Mouse (Mus musculus) spleen, adult 2 months (tissue): Measurements from ENCODE around the gene Galnt2. TPM values are rescaled to one million over a fixed set of nuclear protein-coding genes. Genes with fewer than 3 reads are reported as not detected.

Experiments
- DNase-seq, 2 experiments: peaks; one replicate each; pipeline versions ENCODE4 v3.0.0 to v3.0.0-alpha.2; 2012 to 2021; ENCODE audit warnings: low spot score in 2 of 2, low read depth in 1 of 2
- H3K27ac ChIP-seq: fragments of 200-500 bp; 2 replicates; pipeline ENCODE4 v1.5.1; 2012; ENCODE audit warnings: low read length, inconsistent platforms; ENCODE audit not compliant: insufficient read depth
- H3K27me3 ChIP-seq: fragments of 200-500 bp; 2 replicates; pipeline ENCODE4 v1.6.1; 2012; ENCODE audit warnings: mild to moderate bottlenecking, moderate library complexity, low read length, inconsistent platforms; ENCODE audit not compliant: control insufficient read depth, insufficient read depth
- H3K36me3 ChIP-seq: fragments of 200-500 bp; 2 replicates; pipeline ENCODE4 v1.6.1; 2012; ENCODE audit warnings: mild to moderate bottlenecking, low read length, inconsistent platforms; ENCODE audit not compliant: control insufficient read depth, insufficient read depth
- H3K4me1 ChIP-seq: fragments of 200-500 bp; 2 replicates; pipeline ENCODE4 v1.6.1; 2011; ENCODE audit warnings: inconsistent platforms; ENCODE audit not compliant: control insufficient read depth, insufficient read depth, insufficient read length
- H3K4me3 ChIP-seq: fragments of 200-500 bp; 2 replicates; pipeline ENCODE4 v1.5.1; 2011; ENCODE audit warnings: mild to moderate bottlenecking, inconsistent platforms; ENCODE audit not compliant: insufficient read depth, insufficient read length; ENCODE audit errors: extremely low read depth
- CTCF ChIP-seq: fragments of 200-500 bp; IDR thresholded peaks from 2 replicates; pipeline ENCODE4 v1.5.1; 2011; ENCODE audit warnings: mild to moderate bottlenecking, inconsistent platforms; ENCODE audit not compliant: insufficient read depth, insufficient read length, insufficient replicate concordance; ENCODE audit errors: extremely low read depth
- POLR2A ChIP-seq: fragments of 200-500 bp; IDR thresholded peaks from 2 replicates; pipeline ENCODE4 v1.6.1; 2011; ENCODE audit warnings: low read depth, low read length, inconsistent platforms
- WGBS: fragments of 180-500 bp; shearing (Covaris S2); methylation state at CpG from one replicate; pipeline ENCODE4 v1.1.7; 2018; 5-methylcytosine and 5-hydroxymethylcytosine counted together
- polyA plus RNA-seq: library from polyadenylated mRNA; depleted of rRNA; stranded (reverse); fragments of >200 nt; gene quantifications from 2 replicates; pipeline ENCODE4 v1.2.3, GENCODE M21; 2012

Gene Galnt2
- polyA plus RNA-seq, 1 experiment: 9.4 TPM

- WGBS: 54% methylated on average over 9 of the region's 9 CpGs
- Histone ChIP-seq H3K4me1 (peaks cover 26% of the 10 kb centered on the region), H3K4me3 (no peak overlapping the region), H3K27ac (no peak overlapping the region; the same call in 1 of the 2 replicates), H3K27me3 (no peaks in the 10 kb centered on the region), H3K36me3 (no peaks in the 10 kb centered on the region)
- TF ChIP-seq CTCF (no peak), POLR2A (no peak)
- no peak for DNase-seq
Observed at GRCm38 (mm10) chr8:124256841-124257240, 25.6 kb downstream of the Galnt2 start.

- WGBS: 32% methylated on average over 10 of the region's 10 CpGs
- Histone ChIP-seq H3K36me3 (no peaks in the 10 kb centered on the region), H3K27ac (no peak overlapping the region; the same call in 1 of the 2 replicates), H3K4me1 (peaks cover 24% of the 10 kb centered on the region), H3K27me3 (no peaks in the 10 kb centered on the region), H3K4me3 (no peak overlapping the region)
- TF ChIP-seq CTCF: no peak
- no peak for DNase-seq
Observed at GRCm38 (mm10) chr8:124257363-124257762, 26.2 kb downstream of the Galnt2 start.

DNA sequence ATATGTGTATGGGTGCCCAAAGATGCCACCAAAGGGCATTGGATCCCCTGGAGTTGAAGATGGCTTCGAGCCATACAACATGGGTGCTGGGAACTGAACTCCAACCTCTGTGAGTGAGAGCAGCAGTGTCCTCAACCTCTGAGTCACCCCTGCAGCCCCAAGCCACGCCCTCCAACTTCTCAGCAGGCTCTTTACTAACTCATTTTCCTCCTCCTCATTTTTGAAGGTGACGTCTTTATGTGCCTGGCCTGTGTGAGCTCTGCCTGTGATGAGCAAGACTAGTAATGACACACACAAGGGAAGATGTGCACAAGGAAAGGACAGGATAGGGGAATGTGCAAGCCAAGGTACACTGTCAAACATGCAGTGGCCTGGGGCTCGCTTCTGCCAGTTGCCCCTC, 28.0 kb downstream of the Galnt2 start:
- no peaks in the 10 kb centered on the region for H3K27me3 ChIP-seq
- no peak for DNase-seq
- 80% methylated on average over 4 of the region's 4 CpGs for WGBS
- TF ChIP-seq CTCF: no peak
- no peak for TF ChIP-seq POLR2A
- H3K4me3 ChIP-seq: no peak overlapping the region
- peaks cover 23% of the 10 kb centered on the region; the same call in 1 of the 2 replicates for H3K4me1 ChIP-seq
- H3K27ac ChIP-seq: no peak overlapping the region
- no peaks in the 10 kb centered on the region for H3K36me3 ChIP-seq

GRCm38 (mm10) chr8:124259925-124260324, 28.7 kb downstream of the Galnt2 start:
- Histone ChIP-seq H3K4me1 (peaks cover 30% of the 10 kb centered on the region), H3K36me3 (no peaks in the 10 kb centered on the region), H3K4me3 (no peak overlapping the region), H3K27me3 (no peaks in the 10 kb centered on the region), H3K27ac (no peak overlapping the region)
- TF ChIP-seq POLR2A (no peak), CTCF (no peak)
- WGBS: 53% methylated on average over 7 of the region's 7 CpGs
- DNase-seq: no peak

- Histone ChIP-seq H3K4me1 (peaks cover 33% of the 10 kb centered on the region), H3K27ac (no peak overlapping the region), H3K27me3 (no peaks in the 10 kb centered on the region), H3K36me3 (no peaks in the 10 kb centered on the region), H3K4me3 (no peak overlapping the region)
- WGBS: 30% methylated on average over 12 of the region's 12 CpGs
- TF ChIP-seq CTCF: no peak
- no peak for DNase-seq
Observed at GRCm38 (mm10) chr8:124260371-124260770, 29.2 kb downstream of the Galnt2 start.

DNA sequence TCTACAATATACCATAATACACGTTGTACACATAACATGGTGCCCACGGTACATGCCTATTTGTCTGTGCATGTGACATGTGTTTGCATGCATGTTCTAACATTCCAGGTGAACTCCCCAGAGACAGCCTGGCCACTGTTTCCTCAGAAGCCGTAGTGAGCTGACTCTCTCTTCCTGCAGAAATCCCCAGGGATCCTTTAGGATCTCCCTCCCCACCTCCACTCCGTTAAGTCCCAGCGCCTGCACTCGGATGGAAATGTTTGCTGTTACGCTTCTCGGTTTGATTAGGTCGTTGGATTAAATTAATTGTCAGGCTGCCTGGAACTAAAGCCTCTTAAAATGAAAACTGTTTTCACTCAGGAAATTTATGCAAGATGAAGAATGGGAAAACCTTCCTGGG, 31.9 kb downstream of the Galnt2 start:
- no peak for DNase-seq
- no peak overlapping the region for H3K4me3 ChIP-seq
- H3K4me1 ChIP-seq: peaks cover 36% of the 10 kb centered on the region
- 70% methylated on average over 9 of the region's 9 CpGs for WGBS
- no peaks in the 10 kb centered on the region for H3K36me3 ChIP-seq
- H3K27ac ChIP-seq: no peak overlapping the region
- H3K27me3 ChIP-seq: no peaks in the 10 kb centered on the region
- TF ChIP-seq CTCF (no peak), POLR2A (no peak)

GRCm38 (mm10) chr8:124264032-124264431, 32.8 kb downstream of the Galnt2 start:
- TF ChIP-seq CTCF: no peak
- no peak for TF ChIP-seq POLR2A
- H3K27me3 ChIP-seq: no peaks in the 10 kb centered on the region
- H3K36me3 ChIP-seq: no peaks in the 10 kb centered on the region
- no peak for DNase-seq
- H3K27ac ChIP-seq: no peak overlapping the region
- H3K4me1 ChIP-seq: peaks cover 33% of the 10 kb centered on the region
- WGBS: 64% methylated on average over 8 of the region's 8 CpGs
- no peak overlapping the region for H3K4me3 ChIP-seq
